Mouse (Mus musculus) heart, postnatal 0 days (tissue): ENCODE data around the gene Hcn2. TPM values are rescaled to one million over a fixed set of nuclear protein-coding genes. Genes with fewer than 3 reads are reported as not detected.
A peak's percentile ranks its signal among the peaks of the same experiment; 100 is the strongest.

ENCODE experiments used
- ATAC-seq: fragments of 200-750 bp; cut with Nextera tagmentation; 2 replicates; pipeline ENCODE4 v1.8.0; 2017; ENCODE audit warnings: low read depth, moderate number of reproducible peaks, moderate library complexity; ENCODE audit not compliant: insufficient read depth
- DNase-seq: peaks from one replicate; pipeline ENCODE4 v3.0.0-alpha.2; 2016; ENCODE audit warnings: low spot score
- H3K27ac ChIP-seq: fragments of 300-500 bp; sonication (generic); 2 replicates; pipeline ENCODE4 v1.5.1; 2014; ENCODE audit warnings: low read depth, mild to moderate bottlenecking
- H3K27me3 ChIP-seq: fragments of 300-500 bp; sonication (generic); 2 replicates; pipeline ENCODE4 v1.6.1; 2014; ENCODE audit warnings: low read length, mixed read lengths; ENCODE audit not compliant: control insufficient read depth, insufficient read depth
- H3K36me3 ChIP-seq: fragments of 300-500 bp; sonication (generic); replicated peaks from 2 replicates; pipeline ENCODE4 v1.6.1; 2014; ENCODE audit warnings: low read length, mixed read lengths; ENCODE audit not compliant: control insufficient read depth, insufficient read depth
- H3K4me1 ChIP-seq: fragments of 300-500 bp; sonication (generic); 2 replicates; pipeline ENCODE4 v1.6.1; 2014; ENCODE audit warnings: antibody characterized with exemption; ENCODE audit not compliant: control insufficient read depth, insufficient read depth
- H3K4me2 ChIP-seq: fragments of 300-500 bp; sonication (generic); 2 replicates; pipeline ENCODE4 v1.6.1; 2014; ENCODE audit warnings: low read depth, mild to moderate bottlenecking, low read length, moderate library complexity
- H3K4me3 ChIP-seq: fragments of 300-500 bp; sonication (generic); 2 replicates; pipeline ENCODE4 v1.5.1; 2014; ENCODE audit warnings: low read depth, low read length
- H3K9ac ChIP-seq: fragments of 300-500 bp; sonication (generic); replicated peaks from 2 replicates; pipeline ENCODE4 v1.6.1; 2014; ENCODE audit warnings: low read depth, low read length, mixed read lengths
- H3K9me3 ChIP-seq: fragments of 300-500 bp; sonication (generic); replicated peaks from 2 replicates; pipeline ENCODE4 v1.6.1; 2016; ENCODE audit warnings: low read length; ENCODE audit not compliant: control insufficient read depth
- CTCF ChIP-seq: IDR thresholded peaks from 2 replicates; pipeline ENCODE4 v1.5.1; 2016; ENCODE audit warnings: antibody characterized with exemption, control low read depth, low read depth
- EP300 ChIP-seq: IDR thresholded peaks from 2 replicates; pipeline ENCODE4 v1.6.1; 2016; ENCODE audit warnings: antibody characterized with exemption, low read depth
- WGBS: fragments of 180-500 bp; shearing (Covaris S2); extraction: QIAGEN DNeasy Blood & Tissue Kit; methylation state at CpG from one replicate; pipeline ENCODE4 v1.1.7; 2014; 5-methylcytosine and 5-hydroxymethylcytosine counted together
- polyA plus RNA-seq: library from polyadenylated mRNA; unstranded; fragments of >200 nt; fragmentation: Nextera tagmentation; extraction: Ambion mirVana; gene quantifications from 2 replicates; pipeline ENCODE4 v1.2.1, GENCODE M21; 2015
- total RNA-seq: library from RNA; depleted of rRNA; stranded (reverse); fragments of >200 nt; gene quantifications from 2 replicates; pipeline ENCODE4 v1.2.3, GENCODE M21; 2014; ENCODE audit warnings: low replicate concordance

Gene Hcn2
- total and polyA plus RNA-seq, 2 experiments from 2014 or later, result 0.45 to 3.5 TPM

DNA sequence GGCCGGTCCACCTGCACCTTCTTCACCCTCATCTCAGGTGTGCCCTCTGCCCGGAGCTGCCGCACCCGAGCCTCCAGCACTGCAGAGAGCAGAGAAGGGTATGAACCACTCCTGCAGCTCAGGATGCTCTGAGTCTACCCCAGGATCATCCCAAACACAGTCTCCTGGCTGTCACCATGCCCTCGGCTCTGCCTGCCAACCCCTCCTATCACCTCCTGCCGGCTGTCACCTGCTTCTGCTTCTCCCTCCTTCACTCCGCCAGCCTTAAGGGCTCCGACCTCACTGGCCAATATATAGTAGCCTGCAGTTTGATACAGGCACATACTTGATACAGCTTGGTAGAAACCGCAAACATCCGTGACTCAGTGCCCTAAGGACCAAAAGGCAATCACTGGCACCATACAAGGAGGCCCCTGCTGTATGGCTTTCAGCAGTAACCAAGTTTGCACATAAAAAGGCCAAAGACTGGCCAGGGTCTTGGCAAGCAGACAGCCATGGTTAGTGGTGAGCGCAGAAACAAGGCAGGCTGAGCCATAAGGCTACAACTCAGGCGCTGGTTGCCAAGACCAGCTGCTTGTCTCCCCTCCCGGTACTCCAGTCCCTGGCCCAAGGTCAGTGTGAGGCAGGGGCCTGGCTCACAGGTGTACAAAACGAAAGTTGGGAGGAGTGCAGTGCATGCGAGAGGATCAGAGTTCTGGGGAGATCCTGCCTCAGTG is 27.4 kb downstream of the Hcn2 start:
- Histone ChIP-seq H3K36me3 (peaks cover 56% of the 10 kb centered on the region), H3K9ac (no peak overlapping the region)

DNA sequence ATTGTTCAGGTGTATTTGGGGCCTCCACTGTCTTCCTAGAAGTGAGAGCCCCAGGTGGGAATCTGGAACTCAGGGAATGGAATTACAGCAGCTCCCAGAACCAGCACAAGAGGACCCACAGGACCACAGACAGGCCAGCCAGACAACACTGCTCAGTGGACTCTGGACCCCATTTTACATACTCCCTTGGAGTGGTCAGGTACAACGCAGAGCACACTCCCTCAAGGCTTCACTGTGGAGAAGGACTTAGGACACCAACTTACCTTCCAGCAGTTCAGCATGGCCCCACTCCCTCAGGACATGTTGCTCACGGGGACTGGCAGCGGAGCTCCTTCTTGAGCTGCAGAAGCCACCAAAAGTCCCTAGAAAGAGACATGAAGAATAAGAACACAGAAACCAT is 29.0 kb downstream of the Hcn2 start:
- Histone ChIP-seq H3K27me3 (no peaks in the 10 kb centered on the region), H3K4me1 (peaks cover 3% of the 10 kb centered on the region; the same call in 1 of the 2 replicates), H3K36me3 (peaks cover 40% of the 10 kb centered on the region), H3K9me3 (no peaks in the 10 kb centered on the region), H3K4me3 (no peak overlapping the region), H3K9ac (peak overlapping the region; percentile 75; the same call in 1 of the 2 replicates), H3K27ac (no peak overlapping the region), H3K4me2 (peak overlapping the region; percentile 77; the same call in 1 of the 2 replicates)
- TF ChIP-seq CTCF (no peak), EP300 (no peak)
- WGBS, result 88% methylated on average over 3 of the region's 3 CpGs
- ATAC-seq (no peak), DNase-seq (no peak)

More for the DNA sequence above, 27.4 kb downstream of the Hcn2 start:
- Histone ChIP-seq H3K27me3 (no peaks in the 10 kb centered on the region), H3K9me3 (peaks cover 7% of the 10 kb centered on the region; the same call in 1 of the 2 replicates), H3K27ac (no peak overlapping the region), H3K4me1 (peaks cover 3% of the 10 kb centered on the region; the same call in 1 of the 2 replicates), H3K4me3 (no peak overlapping the region), H3K4me2 (no peak overlapping the region)
- DNase-seq (no peak), ATAC-seq (no peak)
- WGBS, result 92% methylated on average over 15 of the region's 15 CpGs
- no peak for TF ChIP-seq CTCF
- TF ChIP-seq EP300, result no peak

DNA sequence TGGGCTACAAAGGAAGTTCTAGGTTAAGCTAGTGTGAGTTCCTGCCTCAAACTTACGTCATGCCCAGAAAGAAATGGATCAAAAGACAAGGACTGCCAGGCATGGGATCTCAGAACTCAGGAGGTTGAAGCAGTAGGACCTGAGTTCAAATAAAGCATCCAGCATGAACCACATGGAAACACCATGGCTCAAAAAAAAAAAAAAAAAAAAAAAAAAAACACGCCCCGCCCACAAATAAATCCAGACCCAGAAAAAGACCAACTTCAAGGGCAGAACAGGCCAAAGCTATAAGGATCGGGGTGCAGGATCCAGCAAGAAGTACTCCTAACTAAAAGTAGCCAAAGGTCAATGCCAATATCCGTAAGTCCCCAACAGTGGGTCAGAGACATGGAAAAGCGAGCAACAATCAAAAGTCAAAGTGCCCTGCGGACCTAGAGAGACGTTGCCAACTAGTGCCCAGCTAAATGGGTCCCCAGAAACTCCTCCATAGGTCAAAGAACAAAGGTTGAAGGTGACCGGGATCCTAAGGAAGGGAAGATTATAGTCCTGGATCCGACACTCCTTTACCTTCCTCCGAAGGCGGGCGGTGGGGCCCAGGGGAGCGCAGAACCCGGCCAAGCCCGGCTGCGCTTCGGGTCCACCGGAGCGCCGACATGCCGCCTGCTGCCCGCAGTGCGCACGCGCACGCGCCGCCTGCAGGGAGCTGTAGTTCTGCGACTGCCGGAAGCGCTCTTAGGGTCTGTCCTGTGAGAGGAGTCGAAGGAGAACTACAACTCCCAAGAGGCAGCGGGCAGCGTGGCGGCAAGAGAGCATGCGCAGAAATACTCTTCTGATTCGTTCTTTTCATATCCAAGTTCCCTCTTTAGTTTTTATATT is 29.7 kb downstream of the Hcn2 start, which contains the start of gene Polrmt:
TSS of gene Polrmt (minus strand) at position 684 of the 876 bp plus-strand sequence.
- ATAC-seq (peak; percentile 98), DNase-seq (peak; percentile 97)
- Histone ChIP-seq H3K4me3 (peak within 1 kb of the TSS; percentile 64), H3K9me3 (no peaks in the 10 kb centered on the region), H3K27me3 (no peaks in the 10 kb centered on the region), H3K9ac (peak within 1 kb of the TSS; percentile 75), H3K27ac (no peak within 1 kb of the TSS), H3K4me2 (peak within 1 kb of the TSS; percentile 77), H3K36me3 (peaks cover 33% of the 10 kb centered on the region), H3K4me1 (peaks cover 3% of the 10 kb centered on the region; the same call in 1 of the 2 replicates)
- TF ChIP-seq CTCF (peak; percentile 35), EP300 (no peak)
- WGBS, result 4% methylated on average over 38 of the region's 38 CpGs

DNA sequence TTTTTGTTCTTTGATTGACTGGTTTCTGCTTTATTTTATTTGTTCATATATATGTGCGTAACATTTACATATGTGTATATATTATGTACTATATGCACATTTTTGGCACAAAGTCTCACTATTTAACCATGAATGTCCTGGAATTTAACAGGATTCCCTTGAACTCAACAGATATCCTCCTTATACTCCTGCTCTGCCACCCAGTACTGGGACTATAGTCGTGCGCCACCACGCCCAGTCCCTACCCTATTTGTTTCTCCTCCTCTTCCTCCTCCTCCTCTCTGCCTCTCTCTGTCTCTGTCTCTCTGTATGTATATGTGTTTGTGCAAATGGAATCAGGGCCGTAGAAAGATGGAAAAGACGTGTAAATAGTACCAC is 30.3 kb downstream of the Hcn2 start:
- H3K27me3 ChIP-seq, result no peaks in the 10 kb centered on the region
- no peak overlapping the region for H3K4me3 ChIP-seq
- no peak overlapping the region for H3K27ac ChIP-seq
- 17% methylated on average over 6 of the region's 6 CpGs for WGBS
- no peak for ATAC-seq
- H3K4me1 ChIP-seq, result peaks cover 3% of the 10 kb centered on the region; the same call in 1 of the 2 replicates
- TF ChIP-seq EP300 (no peak), CTCF (no peak)
- H3K4me2 ChIP-seq, result peak overlapping the region; percentile 52
- H3K36me3 ChIP-seq, result peaks cover 26% of the 10 kb centered on the region
- DNase-seq, result no peak
- no peak overlapping the region for H3K9ac ChIP-seq
- H3K9me3 ChIP-seq, result no peaks in the 10 kb centered on the region

DNA sequence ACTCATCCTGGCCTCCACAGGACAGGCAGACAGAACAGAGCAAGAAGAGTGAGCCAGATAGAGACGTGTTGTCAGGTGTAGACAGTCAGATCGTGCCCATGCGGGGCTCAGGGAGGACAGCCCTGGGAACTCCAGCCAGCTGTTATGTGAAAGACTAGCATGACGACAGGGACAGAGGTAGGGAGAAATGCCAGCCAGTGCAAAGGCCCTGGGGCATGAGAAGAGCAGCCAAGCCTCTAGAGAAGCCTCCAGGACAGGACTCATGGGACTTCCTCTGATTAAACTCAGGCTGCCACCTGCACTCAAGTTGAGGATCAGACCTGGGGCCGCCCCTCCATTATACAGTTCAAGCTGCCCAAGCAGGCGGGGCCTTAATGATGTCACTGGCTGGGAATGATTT is 32.1 kb downstream of the Hcn2 start:
- TF ChIP-seq EP300, result no peak
- no peak for TF ChIP-seq CTCF
- Histone ChIP-seq H3K27ac (no peak overlapping the region), H3K4me1 (peaks cover 3% of the 10 kb centered on the region; the same call in 1 of the 2 replicates), H3K4me3 (no peak overlapping the region), H3K4me2 (no peak overlapping the region), H3K36me3 (peaks cover 11% of the 10 kb centered on the region; the same call in 1 of the 2 replicates), H3K9me3 (no peaks in the 10 kb centered on the region), H3K27me3 (no peaks in the 10 kb centered on the region), H3K9ac (no peak overlapping the region)
- DNase-seq (no peak), ATAC-seq (no peak)
- 67% methylated on average over 6 of the region's 6 CpGs for WGBS
